Mouse (Mus musculus): ENCODE measurements around the gene Cgnl1.
"Not testable (repeated sequence)": the region's sequence is repeated elsewhere in the genome, so short reads cannot be mapped to it uniquely, and the experiment has no call there.

The Cgnl1 gene

DNA sequence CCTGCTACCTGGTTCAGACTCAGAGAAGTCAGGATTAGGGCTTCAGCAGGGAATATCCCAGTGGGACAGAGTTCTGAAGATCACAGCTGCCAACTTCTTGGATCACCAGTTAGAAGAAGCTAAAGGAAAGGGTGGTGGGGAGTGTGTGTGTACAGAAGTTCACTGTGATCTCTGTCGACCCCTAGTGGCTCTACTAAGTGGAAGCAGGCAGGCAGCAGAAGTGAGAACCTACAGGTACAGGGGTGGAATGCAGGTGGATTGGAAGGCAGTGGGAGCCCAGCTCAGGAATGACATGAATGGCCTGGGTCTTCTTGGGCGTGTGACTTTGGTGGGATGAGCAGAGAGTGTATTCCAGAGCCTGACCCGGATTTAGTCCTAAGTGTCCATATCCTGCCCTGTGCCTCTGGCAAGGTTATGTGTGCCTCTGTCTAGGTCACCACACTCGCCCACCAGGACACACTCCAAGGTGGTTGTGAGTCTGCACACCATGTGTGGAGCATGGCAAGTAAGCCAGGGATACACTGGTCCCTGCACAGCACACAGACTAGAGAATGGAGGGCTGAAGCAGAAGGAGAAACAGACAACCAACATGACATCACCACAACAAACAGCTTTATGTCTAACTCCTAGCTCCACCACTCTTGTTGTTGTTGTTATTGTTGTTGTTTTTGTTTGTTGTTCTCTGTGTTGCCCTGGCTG is 147.4 kb downstream of the Cgnl1 start:
- no peak for DNase-seq (ENCODE audit: low spot score)

- no peak for DNase-seq (ENCODE audit: low spot score)
Observed at GRCm38 (mm10) chr9:71622593-71622992, 148.8 kb downstream of the Cgnl1 start.

DNA sequence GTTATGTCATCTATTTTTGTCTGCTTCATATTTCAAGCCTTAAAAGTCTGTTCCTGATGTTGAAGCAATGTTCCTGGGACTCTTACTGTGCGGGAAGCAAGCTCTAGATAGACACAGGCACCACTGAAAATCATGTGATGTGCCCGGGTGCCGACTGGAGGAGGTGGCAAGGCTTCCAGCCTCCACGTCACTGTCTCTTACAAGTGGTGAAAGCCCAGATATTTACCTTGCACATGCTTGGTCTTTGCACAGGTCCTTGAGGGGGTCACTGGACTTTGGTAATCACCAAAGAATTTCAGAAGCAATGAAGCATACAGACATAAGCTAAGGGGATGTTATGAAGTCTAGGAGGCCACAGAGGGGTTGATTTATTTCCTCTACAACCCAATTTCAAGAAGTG is 149.4 kb downstream of the Cgnl1 start:
- DNase-seq (ENCODE audit: low spot score), result no peak

DNA sequence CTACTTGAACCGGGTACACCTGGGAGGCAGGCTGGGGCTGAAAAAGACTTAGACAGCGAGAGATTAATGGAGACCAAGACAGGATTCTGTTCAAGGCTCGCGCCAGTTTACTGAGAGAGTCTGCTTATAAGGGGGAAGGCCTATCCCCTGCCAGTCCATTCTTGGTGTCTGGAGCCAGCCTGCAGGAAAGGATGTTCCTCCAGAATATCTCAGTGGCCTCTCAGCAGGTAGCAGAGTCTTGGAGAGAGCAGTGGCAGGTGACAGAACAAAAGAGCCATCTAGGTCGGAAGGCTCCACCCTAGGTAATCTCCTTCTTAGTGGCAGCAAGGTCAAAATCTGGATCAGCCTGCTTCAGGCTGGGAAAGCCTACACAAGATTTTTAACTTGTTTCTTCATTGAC is 151.3 kb downstream of the Cgnl1 start:
- not testable (repeated sequence) for DNase-seq (ENCODE audit: low spot score)

GRCm38 (mm10) chr9:71617363-71617762 is 154.0 kb downstream of the Cgnl1 start:
- no peak for DNase-seq (ENCODE audit: low spot score)

- DNase-seq (ENCODE audit: low spot score), result peak; percentile 32
Observed at GRCm38 (mm10) chr9:71616185-71616584, 155.2 kb downstream of the Cgnl1 start.

GRCm38 (mm10) chr9:71614643-71615042 is 156.8 kb downstream of the Cgnl1 start:
- DNase-seq (ENCODE audit: low spot score), result no peak

- no peak for DNase-seq (ENCODE audit: low spot score)
Observed at GRCm38 (mm10) chr9:71612981-71613380, 158.4 kb downstream of the Cgnl1 start.

GRCm38 (mm10) chr9:71611876-71612275 is 159.5 kb downstream of the Cgnl1 start:
- DNase-seq (ENCODE audit: low spot score), result no peak

- DNase-seq (ENCODE audit: low spot score), result no peak
Observed at GRCm38 (mm10) chr9:71609010-71609409, 162.4 kb downstream of the Cgnl1 start.

DNA sequence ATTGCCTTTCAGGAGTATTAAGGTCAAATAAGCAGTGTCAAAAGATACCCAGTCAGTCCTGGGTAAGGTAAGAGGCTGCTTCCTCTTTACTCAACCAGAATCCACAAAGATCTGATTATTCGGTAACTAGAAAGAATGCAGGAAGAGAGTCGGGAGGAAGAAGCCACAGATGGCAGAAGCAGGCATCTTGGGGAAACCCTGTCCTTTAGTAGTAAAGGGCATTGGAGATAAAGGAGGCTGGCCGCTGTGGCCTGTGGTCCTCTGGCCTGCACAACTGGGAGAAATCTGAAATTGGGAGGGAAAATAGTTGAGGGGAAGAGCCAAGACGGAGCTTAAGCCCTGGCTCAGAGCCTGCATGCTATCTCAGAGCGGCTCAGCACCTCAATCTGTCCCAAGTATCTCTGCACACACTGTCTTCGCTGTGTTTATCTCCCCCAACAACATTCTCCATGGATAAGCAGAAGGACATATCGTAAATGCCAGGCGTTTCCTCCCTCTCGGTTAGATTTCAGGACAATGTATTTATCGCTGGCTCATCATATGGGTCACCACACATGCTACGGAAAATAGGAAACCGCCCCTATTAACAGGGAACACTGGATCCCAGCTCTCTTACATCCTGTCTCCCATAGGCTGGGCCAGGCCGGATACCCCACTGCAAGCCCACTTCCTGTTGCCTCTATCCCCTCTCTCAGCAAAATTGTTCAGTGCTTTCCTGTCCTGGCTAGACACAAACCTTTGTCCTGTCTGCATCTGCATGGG is 164.9 kb downstream of the Cgnl1 start:
- DNase-seq (ENCODE audit: low spot score), result no peak

- no peak for DNase-seq (ENCODE audit: low spot score)
Observed at GRCm38 (mm10) chr9:71604914-71605635, 166.3 kb downstream of the Cgnl1 start.

GRCm38 (mm10) chr9:71599861-71600260 is 171.5 kb downstream of the Cgnl1 start:
- no peak for DNase-seq (ENCODE audit: low spot score)

GRCm38 (mm10) chr9:71596888-71597287 is 174.5 kb downstream of the Cgnl1 start:
- no peak for DNase-seq (ENCODE audit: low spot score)

GRCm38 (mm10) chr9:71592577-71593285 is 178.7 kb downstream of the Cgnl1 start:
- no peak for DNase-seq (ENCODE audit: low spot score)

DNA sequence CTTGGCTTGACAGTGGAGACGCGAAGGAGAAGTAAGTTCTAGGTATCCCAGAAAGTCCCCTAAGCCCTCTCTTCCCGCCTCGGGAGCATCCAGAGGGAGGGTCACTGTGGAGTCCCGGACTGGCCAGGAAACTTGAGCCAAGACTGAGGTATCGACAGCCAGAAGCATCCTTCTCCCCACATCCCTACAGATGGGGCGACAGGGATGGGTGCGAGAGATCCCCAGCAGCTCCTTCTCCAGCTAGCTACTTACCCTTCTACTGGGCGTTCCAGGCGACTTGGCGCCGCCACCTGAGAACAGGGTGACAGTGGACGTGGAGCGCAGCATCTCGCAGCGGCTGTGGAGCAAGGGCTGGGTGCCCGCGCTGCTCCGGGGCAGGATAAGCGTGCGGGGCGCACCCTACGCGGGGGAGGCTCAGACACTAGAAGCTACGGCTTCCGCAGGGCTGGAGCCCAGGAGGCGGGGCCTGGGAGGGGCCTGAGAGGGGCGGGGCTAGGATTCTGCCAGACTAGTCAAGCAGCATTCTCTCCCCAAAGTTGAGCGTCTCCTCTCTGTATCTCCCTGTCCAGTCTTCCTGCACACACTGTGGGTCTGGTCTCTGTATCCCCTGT is 179.4 kb downstream of the Cgnl1 start, which contains the start of gene Myzap:
TSS of gene Myzap (minus strand) at position 423 of the 611 bp plus-strand sequence.
- DNase-seq (ENCODE audit: low spot score), result peak; percentile 69

GRCm38 (mm10) chr9:71591106-71591505 is 180.3 kb downstream of the Cgnl1 start:
- DNase-seq (ENCODE audit: low spot score), result no peak

DNA sequence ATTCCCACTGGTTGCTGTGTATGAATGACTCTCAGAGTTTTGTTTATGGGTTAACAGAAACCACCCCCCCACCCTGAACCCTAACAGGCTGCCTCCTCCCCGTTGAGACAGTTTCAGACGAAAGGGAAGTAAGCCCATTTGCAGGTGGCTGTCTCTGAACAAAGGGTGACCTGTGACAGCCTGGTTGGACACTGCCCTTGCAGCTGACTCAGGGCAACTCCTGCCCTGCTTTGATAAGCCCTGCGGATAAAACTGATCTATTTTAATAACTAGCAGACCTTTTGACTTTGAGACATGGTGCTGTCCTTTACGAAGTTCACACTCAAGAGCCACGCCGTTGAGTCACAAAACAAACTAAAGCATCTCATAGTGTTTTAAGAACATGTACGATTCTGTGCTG is 181.6 kb downstream of the Cgnl1 start:
- no peak for DNase-seq (ENCODE audit: low spot score)

DNA sequence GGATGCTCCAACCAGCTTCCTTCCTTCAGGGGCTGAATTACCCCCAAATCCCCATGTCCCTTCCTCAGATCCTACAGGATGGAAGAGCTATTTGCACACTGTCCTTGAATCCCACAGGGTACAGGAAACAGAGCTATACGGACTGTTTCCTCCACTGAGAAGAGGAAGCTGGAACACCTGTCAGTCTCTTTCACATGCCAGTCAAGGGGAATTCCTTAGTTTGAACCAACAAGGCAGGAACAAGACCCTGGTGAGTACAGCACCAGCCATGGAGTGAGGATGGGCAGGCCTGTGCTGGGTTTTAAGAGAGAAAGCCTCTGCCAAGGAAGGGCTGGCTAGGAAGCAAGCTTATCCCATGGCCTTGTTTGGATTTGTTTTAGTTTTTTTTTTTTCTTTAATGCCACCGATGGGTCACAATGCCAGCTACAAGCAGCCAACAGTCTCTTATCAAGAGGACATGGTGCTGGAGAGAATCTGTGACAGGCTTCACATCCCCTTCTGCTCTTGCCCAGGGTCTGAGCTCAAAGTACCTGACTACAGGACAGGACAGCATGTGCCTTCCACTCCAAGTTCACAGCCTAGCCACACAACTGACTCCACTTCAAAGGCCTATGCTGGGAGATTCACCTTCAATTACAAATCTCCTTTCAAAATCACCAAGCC is 182.3 kb downstream of the Cgnl1 start:
- no peak for DNase-seq (ENCODE audit: low spot score)

DNA sequence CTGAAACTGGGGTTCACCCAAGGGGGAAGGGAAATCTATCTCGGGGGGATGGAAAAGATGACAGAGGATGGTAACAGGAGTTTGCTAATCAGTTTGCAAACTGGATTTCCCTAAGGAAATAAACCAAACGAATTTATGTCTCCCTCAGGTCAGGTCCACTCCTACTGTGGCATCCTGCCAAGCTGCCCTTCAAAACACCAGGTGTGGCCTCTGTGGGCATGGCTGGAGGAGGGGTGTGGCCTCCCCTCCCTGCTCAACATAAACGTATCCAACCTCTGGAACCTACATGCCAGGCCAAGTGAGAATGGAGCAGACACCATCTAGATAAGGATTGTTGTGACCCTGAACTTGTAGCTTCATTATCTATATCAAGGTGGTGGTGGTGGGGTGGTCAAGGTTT is 185.0 kb downstream of the Cgnl1 start:
- DNase-seq (ENCODE audit: low spot score), result no peak

DNA sequence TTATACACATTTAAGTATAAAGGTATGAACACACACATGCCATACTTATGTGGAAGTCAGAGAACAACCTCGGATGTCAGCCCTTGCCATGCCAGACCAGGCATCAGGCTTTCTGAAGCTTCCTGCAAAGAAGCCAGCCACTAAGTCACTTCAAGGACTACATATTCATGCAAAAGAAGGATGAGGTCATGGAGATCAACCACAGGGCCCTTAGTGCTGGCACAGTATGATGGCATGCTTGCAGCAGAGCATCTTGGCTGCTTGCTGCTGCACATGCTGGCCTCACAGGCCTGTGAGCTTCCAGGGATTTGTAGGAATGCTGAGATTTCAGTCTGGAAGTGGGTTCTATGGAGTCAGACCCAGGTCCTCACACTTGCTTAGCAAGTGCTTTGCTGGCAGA is 188.6 kb downstream of the Cgnl1 start:
- no peak for DNase-seq (ENCODE audit: low spot score)
